Mouse (Mus musculus): Measurements from ENCODE around the gene Esrrg.

DNA sequence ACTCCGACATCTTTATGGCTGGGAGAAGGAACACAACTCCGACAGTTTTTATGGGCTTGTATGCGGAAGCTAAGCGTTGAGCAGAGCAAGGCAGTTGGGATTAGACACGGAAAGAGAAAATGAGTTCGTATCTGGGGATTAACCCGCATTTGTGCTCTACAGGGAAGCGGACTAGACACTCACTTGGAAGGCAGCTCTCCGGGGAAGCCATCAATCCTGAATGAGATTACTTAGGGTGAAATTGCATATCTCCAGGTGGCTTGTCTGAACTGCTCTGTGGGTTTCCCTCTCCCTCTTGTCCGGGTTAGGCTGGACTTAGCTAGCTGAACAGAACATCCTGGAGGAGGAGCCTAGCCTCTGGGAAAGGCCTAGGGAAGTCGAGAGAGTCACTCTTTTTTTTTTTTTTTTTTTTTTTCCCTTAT is 4.5 kb upstream of the Esrrg start:
- TF ChIP-seq CTCF (IDR thresholded peaks at IDR 0.05; ENCODE audit: extremely low read depth, insufficient read depth, low read length) (no peak), POLR2A (IDR thresholded peaks at IDR 0.05; ENCODE audit: extremely low read depth, insufficient read depth, low read length) (no peak)
